Mouse (Mus musculus): ENCODE data around the gene Gpr156. TPM values are rescaled to one million over a fixed set of nuclear protein-coding genes. Genes with fewer than 3 reads are reported as not detected.

The Gpr156 gene
- polyA plus RNA-seq, 1 experiment from 2014 or later, result 0.02 TPM

DNA sequence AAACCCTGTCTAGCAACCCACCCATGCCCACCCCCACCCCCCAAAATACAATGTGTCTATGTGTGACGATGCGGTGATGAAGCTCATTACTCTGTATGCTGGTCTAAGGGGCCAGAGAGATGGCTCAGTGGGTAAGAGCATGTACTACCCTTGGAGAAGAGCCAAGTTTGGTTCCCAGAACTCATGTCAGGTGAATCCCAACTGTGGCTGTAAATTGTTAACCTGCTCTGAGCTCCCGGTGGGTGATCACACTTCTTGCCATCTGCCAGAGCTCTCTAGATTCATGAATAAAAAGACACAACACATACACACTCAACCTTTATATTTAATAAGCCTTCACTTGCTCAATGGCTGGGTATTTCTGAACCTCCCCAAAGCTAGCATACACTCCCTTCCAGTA lies 9.8 kb upstream of the Gpr156 start:
- peaks cover 5% of the 10 kb centered on the region; the same call in 1 of the 2 replicates for H3K4me1 ChIP-seq (ENCODE audit: insufficient read depth)

DNA sequence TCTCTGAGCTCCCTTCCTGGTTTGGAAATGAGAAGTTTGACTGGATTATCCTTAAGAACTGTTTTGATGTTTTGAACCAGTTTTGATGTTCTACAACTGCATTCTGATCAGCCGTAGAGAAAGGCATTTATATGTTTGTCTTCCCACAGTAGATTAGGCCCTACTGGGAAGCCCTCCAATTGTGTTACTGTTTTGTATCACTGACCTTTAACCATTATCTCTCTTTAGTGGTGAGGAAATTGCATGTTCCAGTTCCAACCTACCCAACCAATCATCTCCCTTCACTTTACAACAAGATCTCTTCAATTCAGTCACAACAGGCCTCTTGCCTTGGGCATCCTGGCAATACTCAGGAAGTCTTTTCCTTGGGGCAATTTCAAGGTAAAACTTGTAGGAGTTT lies 5.2 kb upstream of the Gpr156 start:
- H3K4me2 ChIP-seq (ENCODE audit: low read depth, low read length), result no peak overlapping the region
- DNase-seq, result no peak
- no peak for ATAC-seq
- TF ChIP-seq CTCF (IDR thresholded peaks at IDR 0.05; ENCODE audit: low read depth) (no peak), EP300 (IDR thresholded peaks at IDR 0.05; ENCODE audit: low read depth) (no peak)
- H3K27ac ChIP-seq (ENCODE audit: low read depth), result no peak overlapping the region
- no peaks in the 10 kb centered on the region for H3K36me3 ChIP-seq (replicated peaks; ENCODE audit: insufficient read depth, low read length)
- peaks cover 7% of the 10 kb centered on the region; the same call in 1 of the 2 replicates for H3K27me3 ChIP-seq (ENCODE audit: insufficient read depth, low read length)
- 58% methylated on average over 1 of the region's 1 CpGs for WGBS (ENCODE audit: insufficient replicate concordance)
- no peaks in the 10 kb centered on the region; the same call in 1 of the 2 replicates for H3K9me3 ChIP-seq (ENCODE audit: low read length)
- H3K4me3 ChIP-seq (ENCODE audit: low read depth, low read length), result no peak overlapping the region
- peaks cover 5% of the 10 kb centered on the region; the same call in 1 of the 2 replicates for H3K4me1 ChIP-seq (ENCODE audit: insufficient read depth)
- H3K9ac ChIP-seq (replicated peaks), result no peak overlapping the region

More for the DNA sequence above, 9.8 kb upstream of the Gpr156 start:
- Histone ChIP-seq H3K36me3 (replicated peaks; ENCODE audit: insufficient read depth, low read length) (no peaks in the 10 kb centered on the region), H3K9ac (replicated peaks) (no peak overlapping the region), H3K4me2 (ENCODE audit: low read depth, low read length) (no peak overlapping the region), H3K9me3 (ENCODE audit: low read length) (no peaks in the 10 kb centered on the region; the same call in none of the 2 replicates), H3K27me3 (ENCODE audit: insufficient read depth, low read length) (no peaks in the 10 kb centered on the region), H3K27ac (ENCODE audit: low read depth) (no peak overlapping the region), H3K4me3 (ENCODE audit: low read depth, low read length) (no peak overlapping the region)
- WGBS (ENCODE audit: insufficient replicate concordance), result 78% methylated on average over 3 of the region's 3 CpGs
- no peak for TF ChIP-seq CTCF (IDR thresholded peaks at IDR 0.05; ENCODE audit: low read depth)
- no peak for TF ChIP-seq EP300 (IDR thresholded peaks at IDR 0.05; ENCODE audit: low read depth)
- DNase-seq, result no peak
- ATAC-seq, result no peak

DNA sequence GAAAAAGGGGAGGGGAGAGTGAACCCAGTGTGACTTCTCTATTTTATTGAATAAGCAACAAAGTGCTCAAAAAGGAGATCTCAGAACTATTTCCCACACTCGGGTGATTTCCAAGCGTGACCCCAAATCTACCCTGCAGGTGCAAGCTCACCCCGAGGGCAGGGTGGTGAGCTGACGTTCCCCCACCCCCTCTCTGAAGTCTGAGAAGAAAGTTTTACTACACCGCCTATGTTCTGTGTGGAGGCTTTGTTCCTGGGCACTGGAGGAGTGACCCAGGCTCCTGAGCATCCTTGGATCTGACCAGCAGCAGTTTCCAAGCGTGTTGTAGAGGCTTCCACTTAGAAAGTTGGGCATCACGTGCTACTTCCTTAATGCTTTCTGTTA lies 514 bp downstream of the Gpr156 start:
- no peaks in the 10 kb centered on the region for H3K4me1 ChIP-seq (ENCODE audit: insufficient read depth)
- H3K9ac ChIP-seq (replicated peaks), result no peak overlapping the region
- TF ChIP-seq EP300 (IDR thresholded peaks at IDR 0.05; ENCODE audit: low read depth) (no peak), CTCF (IDR thresholded peaks at IDR 0.05; ENCODE audit: low read depth) (no peak)
- H3K9me3 ChIP-seq (ENCODE audit: low read length), result no peaks in the 10 kb centered on the region
- ATAC-seq, result no peak
- no peak overlapping the region for H3K27ac ChIP-seq (ENCODE audit: low read depth)
- H3K4me2 ChIP-seq (ENCODE audit: low read depth, low read length), result peak overlapping the region; percentile 65; the same call in 1 of the 2 replicates
- 34% methylated on average over 7 of the region's 7 CpGs for WGBS (ENCODE audit: insufficient replicate concordance)
- no peak for DNase-seq
- no peaks in the 10 kb centered on the region for H3K36me3 ChIP-seq (replicated peaks; ENCODE audit: insufficient read depth, low read length)
- H3K4me3 ChIP-seq (ENCODE audit: low read depth, low read length), result peak overlapping the region; percentile 39; the same call in 1 of the 2 replicates
- peaks cover 18% of the 10 kb centered on the region; the same call in 1 of the 2 replicates for H3K27me3 ChIP-seq (ENCODE audit: insufficient read depth, low read length)

DNA sequence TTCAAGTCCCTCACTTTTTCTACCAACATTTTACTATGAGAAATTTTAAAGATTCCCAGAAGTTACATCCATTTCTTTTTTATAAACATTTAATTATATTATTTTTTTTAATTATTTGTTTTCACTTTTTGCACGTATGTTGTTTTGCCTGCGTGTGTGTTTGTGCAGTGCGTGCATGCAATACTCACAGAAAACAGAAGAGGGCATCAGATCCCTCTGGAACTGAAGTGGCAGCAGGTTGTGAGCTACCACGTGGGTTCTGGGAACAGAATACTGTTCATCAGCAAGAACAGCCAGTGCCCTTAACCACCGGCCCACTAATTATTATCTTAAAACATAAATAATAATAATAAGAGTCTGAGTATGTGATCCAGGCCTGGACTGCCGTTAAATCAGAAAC lies 2.7 kb downstream of the Gpr156 start:
- Histone ChIP-seq H3K36me3 (replicated peaks; ENCODE audit: insufficient read depth, low read length) (no peaks in the 10 kb centered on the region), H3K4me3 (ENCODE audit: low read depth, low read length) (no peak overlapping the region), H3K9ac (replicated peaks) (no peak overlapping the region), H3K4me2 (ENCODE audit: low read depth, low read length) (no peak overlapping the region), H3K27me3 (ENCODE audit: insufficient read depth, low read length) (peaks cover 18% of the 10 kb centered on the region; the same call in 1 of the 2 replicates), H3K27ac (ENCODE audit: low read depth) (no peak overlapping the region), H3K9me3 (ENCODE audit: low read length) (no peaks in the 10 kb centered on the region), H3K4me1 (ENCODE audit: insufficient read depth) (no peaks in the 10 kb centered on the region)
- ATAC-seq (no peak), DNase-seq (no peak)
- TF ChIP-seq EP300 (IDR thresholded peaks at IDR 0.05; ENCODE audit: low read depth) (no peak), CTCF (IDR thresholded peaks at IDR 0.05; ENCODE audit: low read depth) (0 out of 2 replicates have a peak, but pooled peaks have one; percentile 14)
- WGBS (ENCODE audit: insufficient replicate concordance), result 83% methylated on average over 6 of the region's 6 CpGs

DNA sequence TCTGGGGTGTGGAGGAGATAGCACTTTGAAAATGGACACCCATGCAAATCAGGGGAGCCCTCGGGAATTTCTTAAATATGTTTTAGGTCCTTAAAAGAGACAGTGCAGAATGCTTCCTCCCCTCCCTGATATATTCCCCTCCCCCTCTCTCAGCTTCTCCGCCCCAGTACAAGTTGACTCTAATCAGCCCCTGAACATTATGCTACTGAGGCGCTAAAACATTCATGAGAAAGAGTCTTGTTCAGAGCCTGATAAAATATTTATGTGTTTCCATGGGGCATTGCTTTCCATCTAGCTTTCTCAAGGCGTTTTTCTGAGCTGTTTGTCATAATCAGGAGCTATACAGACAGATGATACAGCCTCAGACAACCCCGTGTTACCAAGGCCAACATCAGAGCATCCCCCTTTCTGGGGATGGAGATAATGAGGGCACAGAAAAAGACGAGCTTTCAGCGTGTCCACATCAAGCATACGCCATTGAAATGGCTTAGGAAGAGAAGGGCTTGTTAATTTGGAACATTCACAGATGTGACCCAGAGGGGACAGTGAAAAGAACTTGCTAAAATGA lies 4.6 kb downstream of the Gpr156 start:
- Histone ChIP-seq H3K27me3 (ENCODE audit: insufficient read depth, low read length) (peaks cover 12% of the 10 kb centered on the region; the same call in 1 of the 2 replicates), H3K36me3 (replicated peaks; ENCODE audit: insufficient read depth, low read length) (no peaks in the 10 kb centered on the region), H3K27ac (ENCODE audit: low read depth) (no peak overlapping the region), H3K9ac (replicated peaks) (no peak overlapping the region), H3K4me3 (ENCODE audit: low read depth, low read length) (no peak overlapping the region), H3K9me3 (ENCODE audit: low read length) (no peaks in the 10 kb centered on the region), H3K4me2 (ENCODE audit: low read depth, low read length) (no peak overlapping the region), H3K4me1 (ENCODE audit: insufficient read depth) (no peaks in the 10 kb centered on the region)
- 59% methylated on average over 8 of the region's 8 CpGs for WGBS (ENCODE audit: insufficient replicate concordance)
- DNase-seq (no peak), ATAC-seq (no peak)
- TF ChIP-seq EP300 (IDR thresholded peaks at IDR 0.05; ENCODE audit: low read depth) (no peak), CTCF (IDR thresholded peaks at IDR 0.05; ENCODE audit: low read depth) (no peak)

DNA sequence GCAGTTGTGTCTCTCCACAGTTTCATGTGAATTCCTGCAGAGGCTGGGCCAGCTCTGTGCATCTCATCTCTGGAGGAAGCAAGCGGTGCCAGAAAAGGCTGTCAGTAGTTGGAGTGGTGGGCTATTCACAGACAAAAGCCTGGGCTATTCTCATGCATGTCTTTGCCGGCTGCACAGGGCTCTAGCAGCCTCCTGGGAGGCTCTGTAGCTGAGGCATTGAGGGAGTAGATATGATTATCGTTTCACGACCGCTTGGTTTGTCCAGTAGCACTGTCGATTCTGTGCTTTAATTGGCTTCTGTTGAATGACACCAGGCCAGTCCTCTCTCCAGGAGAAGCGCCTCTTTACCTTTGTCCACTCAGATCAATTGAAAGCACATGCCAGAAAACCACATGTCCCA lies 9.8 kb downstream of the Gpr156 start:
- Histone ChIP-seq H3K4me1 (ENCODE audit: insufficient read depth) (no peaks in the 10 kb centered on the region), H3K4me3 (ENCODE audit: low read depth, low read length) (no peak overlapping the region), H3K36me3 (replicated peaks; ENCODE audit: insufficient read depth, low read length) (no peaks in the 10 kb centered on the region), H3K9ac (replicated peaks) (no peak overlapping the region), H3K27ac (ENCODE audit: low read depth) (no peak overlapping the region), H3K4me2 (ENCODE audit: low read depth, low read length) (no peak overlapping the region), H3K9me3 (ENCODE audit: low read length) (no peaks in the 10 kb centered on the region; the same call in 1 of the 2 replicates), H3K27me3 (ENCODE audit: insufficient read depth, low read length) (no peaks in the 10 kb centered on the region)
- DNase-seq (no peak), ATAC-seq (no peak)
- 61% methylated on average over 7 of the region's 7 CpGs for WGBS (ENCODE audit: insufficient replicate concordance)
- no peak for TF ChIP-seq EP300 (IDR thresholded peaks at IDR 0.05; ENCODE audit: low read depth)

Data from liver, postnatal 0 days (tissue).